Mouse (Mus musculus) liver, embryonic 13.5 days (tissue): ENCODE measurements around the gene Nmnat2. TPM values are rescaled to one million over a fixed set of nuclear protein-coding genes. Genes with fewer than 3 reads are reported as not detected.
"Not testable (repeated sequence)": the region's sequence is repeated elsewhere in the genome, so short reads cannot be mapped to it uniquely, and the experiment has no call there.

Experiments used
- ATAC-seq: fragments of 200-750 bp; cut with Nextera tagmentation; 2 replicates; pipeline ENCODE4 v1.8.0; 2017; ENCODE audit warnings: low read depth, mild to moderate bottlenecking, moderate number of reproducible peaks, moderate library complexity
- DNase-seq: peaks from one replicate; pipeline ENCODE4 v3.0.0; 2022
- H3K27ac ChIP-seq: fragments of 300-500 bp; sonication (generic); 2 replicates; pipeline ENCODE4 v1.5.1; 2015; ENCODE audit warnings: moderate library complexity, mild to moderate bottlenecking, inconsistent platforms
- H3K27me3 ChIP-seq: fragments of 300-500 bp; sonication (generic); 2 replicates; pipeline ENCODE4 v1.6.1; 2015; ENCODE audit warnings: mild to moderate bottlenecking, inconsistent platforms
- H3K36me3 ChIP-seq: fragments of 300-500 bp; sonication (generic); 2 replicates; pipeline ENCODE4 v1.6.1; 2015; ENCODE audit warnings: mild to moderate bottlenecking, inconsistent platforms
- H3K4me1 ChIP-seq: fragments of 300-500 bp; sonication (generic); replicated peaks from 2 replicates; pipeline ENCODE4 v1.6.1; 2015; ENCODE audit warnings: inconsistent platforms
- H3K4me2 ChIP-seq: fragments of 300-500 bp; sonication (generic); 2 replicates; pipeline ENCODE4 v1.6.1; 2015; ENCODE audit warnings: inconsistent platforms, mild to moderate bottlenecking, moderate library complexity
- H3K4me3 ChIP-seq: fragments of 300-500 bp; sonication (generic); replicated peaks from 2 replicates; pipeline ENCODE4 v1.5.1; 2015; ENCODE audit warnings: mild to moderate bottlenecking, inconsistent platforms
- H3K9ac ChIP-seq: fragments of 300-500 bp; sonication (generic); 2 replicates; pipeline ENCODE4 v1.6.1; 2015; ENCODE audit warnings: mild to moderate bottlenecking, inconsistent platforms
- H3K9me3 ChIP-seq: fragments of 300-500 bp; sonication (generic); replicated peaks from 2 replicates; pipeline ENCODE4 v1.6.1; 2016; ENCODE audit warnings: inconsistent platforms
- WGBS: fragments of 180-500 bp; shearing (Covaris S2); methylation state at CpG from one replicate; pipeline ENCODE4 v1.1.7; 2015; ENCODE audit not compliant: insufficient replicate concordance; 5-methylcytosine and 5-hydroxymethylcytosine counted together
- polyA plus RNA-seq: library from polyadenylated mRNA; unstranded; fragments of >200 nt; fragmentation: Nextera tagmentation; extraction: Ambion mirVana; gene quantifications from 2 replicates; pipeline ENCODE4 v1.2.1, GENCODE M21; 2015

Nmnat2 gene
- polyA plus RNA-seq, 1 experiment from 2014 or later: 0.09 TPM

DNA sequence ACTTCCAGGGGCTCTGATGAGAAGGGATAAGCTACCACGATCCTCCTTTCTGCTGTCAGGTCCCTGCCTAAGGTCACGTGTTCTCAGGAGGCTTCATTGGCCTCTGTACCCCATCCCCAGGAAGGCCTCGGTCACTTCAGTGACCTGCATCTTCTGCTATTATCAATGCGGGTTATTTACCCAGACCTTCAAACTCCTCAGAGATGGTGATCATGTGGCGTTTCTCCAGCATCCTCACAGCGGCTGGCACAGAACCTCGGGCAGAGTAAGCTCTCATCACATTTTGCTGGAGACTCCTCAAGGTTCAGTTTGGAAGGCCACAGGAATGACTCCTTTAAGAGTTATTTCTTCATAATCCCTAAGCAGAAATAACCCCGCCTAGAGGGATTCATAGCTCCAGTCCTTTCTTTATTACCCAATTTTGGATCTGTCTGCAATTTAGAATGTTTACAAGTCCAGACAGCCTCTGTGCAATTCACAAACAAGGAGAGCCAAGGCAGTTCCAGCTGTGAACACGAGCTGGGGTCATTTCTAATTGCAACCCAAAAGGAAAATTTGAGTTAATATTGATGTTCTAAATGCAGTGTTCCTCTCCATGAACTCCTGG is 110.1 kb downstream of the Nmnat2 start:
- 60% methylated on average over 9 of the region's 9 CpGs for WGBS
- Histone ChIP-seq H3K27me3 (no peaks in the 10 kb centered on the region), H3K9ac (no peak overlapping the region), H3K36me3 (no peaks in the 10 kb centered on the region), H3K27ac (no peak overlapping the region), H3K4me3 (no peak overlapping the region), H3K4me2 (no peak overlapping the region), H3K4me1 (no peaks in the 10 kb centered on the region), H3K9me3 (no peaks in the 10 kb centered on the region)
- no peak for DNase-seq
- ATAC-seq: no peak

DNA sequence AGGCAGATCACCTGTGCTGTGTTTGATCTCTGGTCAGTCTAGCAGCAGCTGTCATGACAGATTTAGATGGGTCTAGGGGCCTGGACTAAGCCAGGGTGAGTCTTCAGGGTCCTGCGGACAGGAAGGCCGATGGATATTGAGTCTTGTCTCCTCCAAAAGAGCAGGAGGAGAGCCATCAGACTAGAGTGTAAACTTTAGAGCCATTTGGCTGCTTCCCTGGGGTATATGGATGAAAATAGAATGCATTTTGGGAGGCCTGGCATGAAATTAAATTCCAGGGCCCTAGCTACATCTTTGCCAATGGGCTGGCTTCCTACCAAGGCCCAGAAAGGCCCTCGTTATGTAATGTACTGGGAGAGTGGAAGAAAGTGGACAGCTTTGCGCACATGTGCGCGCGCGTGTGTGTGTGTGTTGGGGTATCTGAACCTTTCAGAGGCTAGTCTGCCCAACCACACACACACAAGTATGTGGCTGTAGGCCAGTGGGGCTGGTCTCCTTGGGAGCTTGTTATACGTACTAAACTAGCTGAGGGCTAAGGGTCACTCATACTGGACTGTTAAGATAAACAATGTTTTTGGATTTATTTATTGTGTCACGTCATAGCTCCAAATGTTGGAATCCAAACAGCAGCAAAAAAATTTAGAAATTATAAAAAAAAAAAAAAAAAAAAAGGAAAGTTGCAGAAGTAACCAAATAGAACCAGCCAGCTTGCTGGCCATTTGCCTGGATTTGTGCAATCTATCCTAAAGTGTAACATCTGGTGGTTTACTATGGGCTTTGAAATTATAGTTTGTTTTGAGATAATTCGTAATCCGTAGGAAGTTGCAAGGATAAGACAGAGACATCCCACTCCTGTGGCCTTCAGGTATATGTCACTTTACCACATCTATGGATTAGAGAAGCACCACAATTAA is 110.9 kb downstream of the Nmnat2 start:
- ATAC-seq (no peak), DNase-seq (no peak)
- Histone ChIP-seq H3K27ac (no peak overlapping the region), H3K4me2 (no peak overlapping the region), H3K4me1 (no peaks in the 10 kb centered on the region), H3K4me3 (no peak overlapping the region), H3K9me3 (no peaks in the 10 kb centered on the region), H3K9ac (no peak overlapping the region), H3K27me3 (peaks cover 7% of the 10 kb centered on the region; the same call in 1 of the 2 replicates), H3K36me3 (no peaks in the 10 kb centered on the region)
- WGBS: 77% methylated on average over 12 of the region's 12 CpGs

DNA sequence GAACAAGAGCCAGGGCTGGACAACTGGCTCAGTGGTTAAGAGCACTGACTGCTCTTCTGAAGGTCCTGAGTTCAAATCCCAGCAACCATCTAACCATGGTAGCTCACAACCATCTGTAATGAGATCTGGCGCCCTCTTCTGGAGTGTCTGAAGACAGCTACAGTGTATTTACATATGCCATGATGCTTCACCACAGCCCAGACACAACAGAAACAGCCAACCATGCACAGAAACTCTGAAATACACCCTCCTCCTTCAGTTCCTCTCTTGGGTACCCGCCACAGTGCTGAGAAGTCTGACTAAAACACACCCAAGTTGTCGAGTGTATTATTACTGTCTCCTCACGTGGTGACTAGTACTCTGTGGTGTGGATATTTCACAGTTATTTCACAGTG is 111.6 kb downstream of the Nmnat2 start:
- H3K27ac ChIP-seq: no peak overlapping the region
- ATAC-seq (no peak), DNase-seq (no peak)
- H3K4me3 ChIP-seq: no peak overlapping the region
- 46% methylated on average over 4 of the region's 4 CpGs for WGBS
- peaks cover 13% of the 10 kb centered on the region for H3K27me3 ChIP-seq
- no peak overlapping the region for H3K9ac ChIP-seq
- no peak overlapping the region for H3K4me2 ChIP-seq
- H3K36me3 ChIP-seq: no peaks in the 10 kb centered on the region
- no peaks in the 10 kb centered on the region for H3K4me1 ChIP-seq
- no peaks in the 10 kb centered on the region for H3K9me3 ChIP-seq

DNA sequence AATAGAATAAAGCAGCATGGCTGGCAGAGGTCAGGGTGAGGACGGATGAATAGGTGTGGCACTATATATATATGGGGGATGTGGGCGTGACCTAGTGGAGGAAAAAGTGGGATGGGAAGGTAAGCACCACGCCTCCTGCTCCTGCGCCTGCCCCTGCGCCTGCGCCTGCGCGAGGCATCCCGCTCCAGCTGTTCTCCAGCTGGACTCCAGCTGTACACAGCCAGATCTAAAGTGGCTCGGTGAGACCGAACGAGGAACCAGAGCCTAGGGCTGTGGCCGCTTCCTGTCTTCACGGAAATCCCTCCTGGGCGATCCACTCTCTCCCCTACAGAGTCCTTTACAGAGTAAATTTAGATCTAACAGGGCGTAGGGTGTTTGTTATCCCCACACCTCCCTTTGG is 116.8 kb downstream of the Nmnat2 start:
- H3K27ac ChIP-seq: no peak overlapping the region
- DNase-seq (no peak), ATAC-seq (no peak)
- no peak overlapping the region for H3K4me3 ChIP-seq
- H3K4me2 ChIP-seq: no peak overlapping the region
- no peak overlapping the region for H3K9ac ChIP-seq
- 30% methylated on average over 16 of the region's 16 CpGs for WGBS
- H3K36me3 ChIP-seq: no peaks in the 10 kb centered on the region
- H3K27me3 ChIP-seq: peaks cover 53% of the 10 kb centered on the region
- H3K4me1 ChIP-seq: no peaks in the 10 kb centered on the region
- no peaks in the 10 kb centered on the region for H3K9me3 ChIP-seq

DNA sequence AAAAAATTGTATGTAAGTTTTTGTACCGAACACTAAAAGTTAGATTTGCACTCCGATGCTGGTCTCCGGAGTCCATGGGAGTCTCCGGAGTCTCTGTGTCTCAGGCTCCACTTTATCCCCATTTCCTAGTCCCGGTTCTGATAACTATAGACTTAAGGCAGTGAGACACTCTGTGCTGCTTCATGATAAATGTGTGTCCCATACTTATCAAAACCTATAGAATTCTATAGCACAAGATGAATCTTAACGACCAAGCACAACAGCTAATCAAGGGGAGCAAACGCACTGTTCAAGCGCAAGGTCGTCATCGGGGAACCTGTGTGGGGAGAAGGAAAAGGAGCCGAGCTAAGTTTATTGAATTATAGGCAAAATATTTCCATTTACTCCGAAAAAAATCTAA is 117.2 kb downstream of the Nmnat2 start:
- H3K27ac ChIP-seq: no peak overlapping the region
- 34% methylated on average over 12 of the region's 12 CpGs for WGBS
- H3K4me1 ChIP-seq: no peaks in the 10 kb centered on the region
- ATAC-seq (no peak), DNase-seq (no peak)
- no peak overlapping the region for H3K4me2 ChIP-seq
- no peak overlapping the region for H3K4me3 ChIP-seq
- peaks cover 53% of the 10 kb centered on the region for H3K27me3 ChIP-seq
- H3K9ac ChIP-seq: no peak overlapping the region
- no peaks in the 10 kb centered on the region for H3K9me3 ChIP-seq
- no peaks in the 10 kb centered on the region for H3K36me3 ChIP-seq

DNA sequence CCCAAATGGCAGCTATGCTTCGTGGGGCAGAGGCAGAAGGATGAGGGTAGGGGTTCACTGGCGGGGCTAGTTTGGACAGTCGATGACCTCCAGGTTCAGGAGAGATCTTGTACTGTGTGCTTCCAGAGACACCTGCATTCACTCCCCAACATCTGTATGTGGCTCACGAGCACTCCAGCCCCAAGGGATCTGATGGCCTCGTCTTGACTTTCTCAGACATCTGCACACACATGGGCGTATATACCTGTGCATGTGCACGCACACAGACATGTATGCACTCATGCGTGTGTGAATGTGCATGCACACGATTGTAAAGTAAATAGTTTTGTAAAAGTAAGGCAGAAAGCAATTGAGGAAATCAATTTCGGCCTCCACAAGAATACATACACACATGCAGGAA is 117.9 kb downstream of the Nmnat2 start:
- Histone ChIP-seq H3K4me2 (no peak overlapping the region), H3K27ac (no peak overlapping the region), H3K36me3 (no peaks in the 10 kb centered on the region), H3K4me1 (no peaks in the 10 kb centered on the region), H3K9me3 (no peaks in the 10 kb centered on the region), H3K9ac (no peak overlapping the region), H3K27me3 (peaks cover 53% of the 10 kb centered on the region), H3K4me3 (no peak overlapping the region)
- DNase-seq (no peak), ATAC-seq (no peak)
- 45% methylated on average over 10 of the region's 10 CpGs for WGBS

DNA sequence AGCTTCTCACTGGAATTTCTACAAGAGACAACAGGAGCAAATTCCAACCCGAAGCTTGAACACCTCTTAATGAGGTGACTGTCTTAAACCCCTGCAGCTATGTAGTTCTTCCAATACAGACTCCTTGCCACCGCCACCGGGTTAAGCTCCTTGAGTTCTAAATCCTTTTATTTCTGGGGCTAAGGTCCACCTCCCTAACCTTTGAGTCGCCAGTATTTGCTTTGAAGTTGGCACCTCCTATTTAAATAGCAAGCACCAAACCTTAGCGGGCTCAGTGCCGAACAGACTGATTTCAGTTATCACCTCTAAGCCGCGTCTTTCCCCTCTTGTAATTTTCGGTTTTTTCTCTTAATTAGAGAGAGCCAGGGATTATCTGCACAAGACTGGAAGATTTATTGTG is 118.6 kb downstream of the Nmnat2 start:
- Histone ChIP-seq H3K4me2 (no peak overlapping the region), H3K27ac (no peak overlapping the region), H3K4me1 (no peaks in the 10 kb centered on the region), H3K36me3 (no peaks in the 10 kb centered on the region), H3K27me3 (peaks cover 53% of the 10 kb centered on the region), H3K4me3 (no peak overlapping the region), H3K9me3 (no peaks in the 10 kb centered on the region), H3K9ac (no peak overlapping the region)
- DNase-seq (no peak), ATAC-seq (no peak)
- WGBS: 15% methylated on average over 9 of the region's 9 CpGs

DNA sequence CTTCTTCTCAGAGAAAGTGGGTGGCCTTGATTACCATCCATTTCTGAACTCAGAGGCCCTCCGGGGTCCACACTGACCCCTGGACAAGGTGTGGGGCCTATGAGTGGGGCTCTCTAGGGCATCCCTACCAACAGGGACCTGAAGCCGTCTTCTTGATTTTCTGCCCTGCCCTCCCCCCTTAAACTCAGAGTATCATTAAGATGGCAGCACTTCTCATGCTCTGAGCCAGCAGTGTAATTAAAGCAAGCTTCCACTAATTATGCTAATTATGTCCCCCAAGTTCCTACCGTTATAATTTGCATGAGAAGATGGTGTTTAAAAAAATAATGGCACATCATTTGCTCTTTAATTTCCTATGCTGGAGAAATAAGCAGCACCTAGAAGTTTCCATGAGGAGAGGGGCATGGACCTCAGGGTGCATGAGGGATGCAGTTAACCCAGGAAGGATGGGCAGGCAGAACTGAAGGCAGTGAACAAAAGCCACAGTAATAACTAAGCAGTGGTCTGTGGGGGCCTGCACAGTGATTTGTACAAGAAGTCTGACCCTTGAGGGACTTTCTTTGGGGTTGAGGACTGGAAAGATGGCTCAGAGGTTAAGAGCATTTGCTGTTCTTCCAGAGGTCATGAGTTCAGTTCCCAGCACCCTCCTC is 120.4 kb downstream of the Nmnat2 start:
- peaks cover 50% of the 10 kb centered on the region for H3K27me3 ChIP-seq
- no peak overlapping the region for H3K4me2 ChIP-seq
- WGBS: 55% methylated on average over 3 of the region's 3 CpGs
- no peak overlapping the region for H3K4me3 ChIP-seq
- ATAC-seq (no peak), DNase-seq (no peak)
- no peak overlapping the region for H3K9ac ChIP-seq
- no peaks in the 10 kb centered on the region for H3K9me3 ChIP-seq
- no peak overlapping the region for H3K27ac ChIP-seq
- no peaks in the 10 kb centered on the region for H3K4me1 ChIP-seq
- no peaks in the 10 kb centered on the region for H3K36me3 ChIP-seq

DNA sequence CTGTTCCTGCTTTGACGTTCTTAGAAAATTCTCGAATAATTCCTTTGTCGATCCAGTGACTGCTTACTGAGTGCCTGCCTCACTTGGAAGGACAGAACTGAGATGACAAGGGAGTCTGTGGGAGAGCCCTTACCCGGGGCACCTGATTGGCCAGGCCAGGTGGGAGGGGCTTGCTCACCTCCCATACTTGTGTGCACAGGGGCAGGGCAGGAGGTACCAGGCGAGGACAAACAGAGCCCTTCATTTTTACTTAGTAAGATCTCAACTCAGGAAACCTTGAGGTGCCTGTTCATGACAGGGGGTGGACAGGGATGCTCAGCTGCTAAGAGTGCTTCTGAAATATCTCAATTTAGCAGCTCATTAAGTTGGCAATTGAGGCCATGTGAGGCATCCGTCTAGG is 121.2 kb downstream of the Nmnat2 start:
- Histone ChIP-seq H3K9me3 (no peaks in the 10 kb centered on the region), H3K4me1 (no peaks in the 10 kb centered on the region), H3K27me3 (peaks cover 44% of the 10 kb centered on the region), H3K4me2 (no peak overlapping the region), H3K36me3 (no peaks in the 10 kb centered on the region), H3K27ac (no peak overlapping the region), H3K9ac (no peak overlapping the region), H3K4me3 (no peak overlapping the region)
- WGBS: 34% methylated on average over 6 of the region's 6 CpGs
- DNase-seq (no peak), ATAC-seq (no peak)

DNA sequence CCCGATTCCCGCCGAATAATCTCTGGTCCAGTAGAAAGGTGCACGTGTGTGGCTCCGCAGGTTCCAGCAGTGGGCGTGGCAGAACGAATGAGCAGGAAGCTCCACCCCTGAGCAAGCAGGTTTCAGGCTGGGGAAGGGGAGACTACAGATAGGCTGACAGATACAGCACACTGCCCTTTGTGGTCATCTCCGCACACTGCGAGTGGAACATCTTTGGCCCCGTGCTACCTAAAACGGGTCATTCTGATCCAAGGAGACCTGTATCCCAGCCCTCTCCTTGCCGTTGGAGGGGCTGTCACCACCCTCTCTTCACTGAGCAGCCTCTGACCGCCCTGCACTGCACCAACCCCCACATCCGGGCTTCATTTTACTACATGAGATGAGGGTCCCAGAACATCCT is 128.4 kb downstream of the Nmnat2 start:
- H3K4me1 ChIP-seq: not testable (repeated sequence)

DNA sequence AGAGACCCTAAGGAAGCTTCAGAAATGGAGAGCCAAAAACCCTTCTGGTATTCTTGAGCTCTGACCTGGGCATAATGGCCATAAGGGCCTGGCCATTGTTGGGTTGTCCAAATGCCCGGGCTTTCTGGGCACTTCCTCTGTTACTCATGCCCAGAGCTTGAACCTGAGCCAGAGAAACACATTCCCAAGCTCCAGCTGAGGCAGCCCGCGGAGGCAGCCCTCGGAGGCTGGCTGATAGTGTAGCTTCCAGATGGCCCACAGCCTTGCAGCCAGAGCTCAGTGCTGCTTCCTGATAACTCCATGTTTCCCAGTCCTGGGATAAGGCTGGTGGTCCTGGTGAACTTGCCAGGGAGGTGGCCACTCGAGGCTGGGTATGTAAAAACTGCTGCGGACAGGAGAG is 129.4 kb downstream of the Nmnat2 start:
- H3K4me1 ChIP-seq: no peaks in the 10 kb centered on the region
- ATAC-seq (no peak), DNase-seq (no peak)
- no peaks in the 10 kb centered on the region for H3K36me3 ChIP-seq
- no peak overlapping the region for H3K4me3 ChIP-seq
- no peaks in the 10 kb centered on the region for H3K27me3 ChIP-seq
- no peak overlapping the region for H3K4me2 ChIP-seq
- no peaks in the 10 kb centered on the region for H3K9me3 ChIP-seq
- 53% methylated on average over 6 of the region's 6 CpGs for WGBS
- H3K9ac ChIP-seq: no peak overlapping the region
- no peak overlapping the region for H3K27ac ChIP-seq

More for the DNA sequence above, 128.4 kb downstream of the Nmnat2 start:
- WGBS: 70% methylated on average over 9 of the region's 14 CpGs
- H3K36me3 ChIP-seq, H3K27ac ChIP-seq, H3K9me3 ChIP-seq, DNase-seq, H3K9ac ChIP-seq, H3K4me2 ChIP-seq, H3K4me3 ChIP-seq, H3K27me3 ChIP-seq, ATAC-seq: not testable (repeated sequence)
